Mouse (Mus musculus) lung, postnatal 0 days (tissue): ENCODE results near the gene Rasgrp2.

Source experiments
- CTCF ChIP-seq: IDR thresholded peaks from 2 replicates; pipeline ENCODE4 v1.5.1; 2016; ENCODE audit warnings: antibody characterized with exemption, mild to moderate bottlenecking
- EP300 ChIP-seq: IDR thresholded peaks from 2 replicates; pipeline ENCODE4 v1.6.1; 2016; ENCODE audit warnings: antibody characterized with exemption, mild to moderate bottlenecking, control low read depth

DNA sequence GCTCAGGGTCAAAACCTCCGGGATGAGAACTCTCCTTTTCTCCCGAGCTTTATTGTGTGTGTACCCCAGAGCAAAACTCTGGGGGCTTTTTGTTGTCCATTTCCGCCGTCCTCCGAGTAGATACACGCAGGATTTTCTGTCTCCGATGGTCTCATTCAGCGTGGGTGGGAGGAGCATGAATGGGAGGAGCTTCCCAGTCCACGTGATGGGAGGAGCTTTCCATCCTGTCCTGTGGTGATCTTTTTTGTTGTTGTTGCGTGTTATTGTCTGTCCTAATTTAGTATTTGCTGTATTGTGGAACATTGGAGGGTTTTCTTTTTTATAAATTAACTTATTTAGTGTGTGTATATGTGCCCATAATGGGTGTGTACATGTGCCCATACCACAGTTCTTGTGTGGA, 6.3 kb downstream of the Rasgrp2 start:
- TF ChIP-seq CTCF (no peak), EP300 (no peak)
